Mouse (Mus musculus) ES-E14 (cell line): Measurements from ENCODE around the gene Mmp19. TPM values are rescaled to one million over a fixed set of nuclear protein-coding genes. Genes with fewer than 3 reads are reported as not detected.

Source experiments
- DNase-seq: peaks from one replicate; pipeline ENCODE4 v3.0.0-alpha.2; 2013; ENCODE audit warnings: low read depth, low spot score
- H3K27ac ChIP-seq: 2 replicates; pipeline ENCODE4 v1.5.1; 2012; ENCODE audit warnings: low read depth, mild to moderate bottlenecking, low read length, moderate library complexity, mixed read lengths; ENCODE audit not compliant: poor library complexity, insufficient read depth, severe bottlenecking
- H3K36me3 ChIP-seq: 2 replicates; pipeline ENCODE4 v1.6.1; 2012; ENCODE audit warnings: mild to moderate bottlenecking, low read length, moderate library complexity, mixed read lengths; ENCODE audit not compliant: control insufficient read depth, poor library complexity, insufficient read depth, severe bottlenecking
- H3K4me1 ChIP-seq, 2 experiments: fragments of 150-350 bp in 1 of 2; sonication (generic) in 1 of 2; 2 replicates each; pipeline ENCODE4 v1.6.1; 2012; ENCODE audit warnings: low read length in 2 of 2, mild to moderate bottlenecking in 1 of 2, mixed read lengths in 1 of 2; ENCODE audit not compliant: control insufficient read depth in 2 of 2, insufficient read depth in 2 of 2, poor library complexity in 1 of 2
- H3K4me3 ChIP-seq, 2 experiments: fragments of 150-350 bp in 1 of 2; sonication (generic) in 1 of 2; 2 replicates each; pipeline ENCODE4 v1.5.1; 2012; ENCODE audit warnings: low read length in 2 of 2, low read depth in 1 of 2, mild to moderate bottlenecking in 1 of 2, mixed read lengths in 1 of 2; ENCODE audit not compliant: insufficient read depth in 1 of 2, poor library complexity in 1 of 2, severe bottlenecking in 1 of 2
- H3K9ac ChIP-seq: 2 replicates; pipeline ENCODE4 v1.6.1; 2012; ENCODE audit warnings: low read depth, mild to moderate bottlenecking, low read length, mixed read lengths; ENCODE audit not compliant: poor library complexity, insufficient read depth, severe bottlenecking
- H3K9me3 ChIP-seq: fragments of 150-350 bp; sonication (generic); 2 replicates; pipeline ENCODE4 v1.6.1; 2012; ENCODE audit warnings: low read depth, mild to moderate bottlenecking, low read length; ENCODE audit not compliant: control insufficient read depth, insufficient read depth
- CHD2 ChIP-seq: IDR thresholded peaks from 2 replicates; pipeline ENCODE4 v1.6.1; 2014; ENCODE audit warnings: mild to moderate bottlenecking, low read depth, low read length, inconsistent platforms
- HCFC1 ChIP-seq: IDR thresholded peaks from 2 replicates; pipeline ENCODE4 v1.6.1; 2012; ENCODE audit warnings: low read length, inconsistent platforms, borderline replicate concordance; ENCODE audit not compliant: insufficient read depth
- MAFK ChIP-seq: IDR thresholded peaks from 2 replicates; pipeline ENCODE4 v1.6.1; 2014; ENCODE audit warnings: mild to moderate bottlenecking, low read depth, low read length, inconsistent platforms; ENCODE audit not compliant: insufficient read depth
- ZC3H11A ChIP-seq: IDR thresholded peaks from 2 replicates; pipeline ENCODE4 v1.6.1; 2012; ENCODE audit warnings: low read depth, mild to moderate bottlenecking, inconsistent platforms, low read length, borderline replicate concordance
- ZNF384 ChIP-seq: IDR thresholded peaks from 2 replicates; pipeline ENCODE4 v1.6.1; 2012; ENCODE audit warnings: low read depth, low read length, inconsistent platforms
- in situ Hi-C, 2 experiments: fragments of 600-800 bp; cut with MboI; formaldehyde crosslinking; loops; one replicate each; pipeline ENCODE4 v1.15.1; 2025; ENCODE audit warnings: low sequenced_read_pairs in 2 of 2, inconsistent platforms in 1 of 2; ENCODE audit not compliant: unreplicated experiment in 2 of 2
- total RNA-seq: library from RNA; depleted of rRNA; stranded (reverse); fragments of 300-350 nt; gene quantifications from 2 replicates; pipeline ENCODE4 v1.2.3, GENCODE M21; 2012; rRNA removed

Mmp19 gene
- total RNA-seq, 1 experiment = 0.94 TPM

GRCm38 (mm10) chr10:128850339-128850738 is 59.6 kb downstream of the Mmp19 start:
- peaks cover 11% of the 10 kb centered on the region; the same call in 1 of the 2 replicates for H3K36me3 ChIP-seq
- TF ChIP-seq ZC3H11A = no peak
- TF ChIP-seq CHD2 = no peak
- TF ChIP-seq MAFK = no peak
- no peak for TF ChIP-seq ZNF384
- TF ChIP-seq HCFC1 = no peak
- H3K4me1 ChIP-seq = no peaks in the 10 kb centered on the region
- H3K4me3 ChIP-seq = no peak overlapping the region
- DNase-seq = no peak
- H3K9me3 ChIP-seq = no peaks in the 10 kb centered on the region
- no peak overlapping the region for H3K9ac ChIP-seq
- H3K27ac ChIP-seq = no peak overlapping the region
- in situ Hi-C loops = no loop called here

Other genes starting within 250 kb of the Mmp19 start
- 18.8 and 19.5 TPM in 2 replicates for gene Zc3h10, start 243.1 kb upstream of the Mmp19 start, total RNA-seq
- 5,552 and 6,346 TPM in 2 replicates for gene Rpl41, start 241.6 kb upstream of the Mmp19 start, total RNA-seq
- gene Pa2g4, start 224.9 kb upstream of the Mmp19 start, total RNA-seq = 127 and 170 TPM in 2 replicates
- gene Erbb3, start 201.3 kb upstream of the Mmp19 start, total RNA-seq = 24.9 and 30.3 TPM in 2 replicates
- 1,660 and 1,982 TPM in 2 replicates for gene Rps26, start 164.2 kb upstream of the Mmp19 start, total RNA-seq
- 1.4 and 1.9 TPM in 2 replicates for gene Ikzf4, start 144.9 kb upstream of the Mmp19 start, total RNA-seq
- 7.0 and 7.4 TPM in 2 replicates for gene Suox, start 116.8 kb upstream of the Mmp19 start, total RNA-seq
- gene Rab5b, start 94.6 kb upstream of the Mmp19 start, total RNA-seq = 23.2 and 32.8 TPM in 2 replicates
- 11.4 and 44.2 TPM in 2 replicates for gene Pmel, start 86.7 kb upstream of the Mmp19 start, total RNA-seq
- 40.7 and 43.5 TPM in 2 replicates for gene Cdk2, start 85.9 kb upstream of the Mmp19 start, total RNA-seq
- 11.9 and 19.3 TPM in 2 replicates for gene Dgka, start 46.1 kb upstream of the Mmp19 start, total RNA-seq
- 71.7 and 78.6 TPM in 2 replicates for gene Pym1, start 43.0 kb upstream of the Mmp19 start, total RNA-seq
- gene Dnajc14, start 13.2 kb downstream of the Mmp19 start, total RNA-seq = 51.9 and 53.0 TPM in 2 replicates
- gene Tmem198b, start 13.5 kb downstream of the Mmp19 start, total RNA-seq = 7.7 and 11.0 TPM in 2 replicates
- 70.1 and 101 TPM in 2 replicates for gene Sarnp, start 26.4 kb downstream of the Mmp19 start, total RNA-seq
- 145 and 155 TPM in 2 replicates for gene Ormdl2, start 30.7 kb downstream of the Mmp19 start, total RNA-seq
- 3.1 and 4.6 TPM in 2 replicates for gene Gdf11, start 100.8 kb downstream of the Mmp19 start, total RNA-seq
- 158 and 226 TPM in 2 replicates for gene Cd63, start 110.1 kb downstream of the Mmp19 start, total RNA-seq
- 3.9 and 6.8 TPM in 2 replicates for gene Rdh5, start 132.0 kb downstream of the Mmp19 start, total RNA-seq
- 71.2 and 90.0 TPM in 2 replicates for gene Bloc1s1, start 133.1 kb downstream of the Mmp19 start, total RNA-seq
- 10.1 and 17.6 TPM in 2 replicates for gene Itga7, start 142.9 kb downstream of the Mmp19 start, total RNA-seq
- gene Mettl7b, start 170.1 kb downstream of the Mmp19 start, total RNA-seq = 0.26 and 0.58 TPM in 2 replicates
- not detected in 2 replicates for gene Olfr9, start 198.5 kb downstream of the Mmp19 start, total RNA-seq
- not detected in 2 replicates for gene Olfr763, start 219.9 kb downstream of the Mmp19 start, total RNA-seq
- not detected in 2 replicates for gene Olfr764-ps1, start 249.0 kb downstream of the Mmp19 start, total RNA-seq